Mouse (Mus musculus): ENCODE measurements at regions not wholly inside any gene's neighbourhood (a gene's known extent, or its start where the extent isn't known, plus 50 kb on each side); places are given as distances from the start of the nearest gene placed in this dataset.

DNA sequence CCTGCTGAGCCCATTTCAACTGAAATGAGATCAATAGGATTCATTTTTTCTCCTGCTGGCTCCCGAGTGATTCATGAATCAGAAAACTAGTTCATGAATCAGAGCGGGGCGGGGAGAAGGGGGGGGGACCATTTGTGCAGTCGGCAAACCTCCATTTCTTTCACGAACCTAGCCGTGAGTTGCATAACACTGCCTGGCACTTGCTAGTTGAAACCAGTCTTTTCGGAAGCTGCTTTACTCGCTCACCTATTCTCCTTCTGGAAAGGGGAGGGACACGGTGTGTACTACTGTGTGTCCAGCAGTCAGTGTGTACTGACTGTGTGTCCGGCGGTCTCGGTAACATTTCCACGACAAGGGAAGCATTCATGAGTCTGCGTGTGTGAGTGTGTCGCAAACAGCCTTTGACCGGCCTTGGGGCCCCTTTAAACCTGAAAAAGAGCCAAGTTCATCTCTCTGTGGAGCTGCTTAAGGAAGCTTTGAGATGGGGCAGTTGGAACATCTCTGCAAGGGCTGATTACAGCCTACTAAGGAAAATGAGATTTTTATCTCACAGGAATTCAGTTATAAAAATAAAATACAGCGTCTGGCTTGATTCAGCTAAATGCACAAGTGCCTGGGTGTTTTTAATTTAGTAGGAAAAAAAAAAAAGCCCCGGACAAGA lies 71.9 kb upstream of the Irf2bp2 start:
- Histone ChIP-seq H3K36me3 (replicated peaks in 1 of 2; ENCODE audit: control insufficient read depth in 1 of 2, insufficient read depth in 1 of 2, low read length in 1 of 2) (no peaks in the 10 kb centered on the region), H3K79me2 (replicated peaks; ENCODE audit: control insufficient read depth, extremely low read depth, insufficient read depth, poor library complexity, severe bottlenecking) (no peaks in the 10 kb centered on the region), H3K27me3 (replicated peaks) (no peaks in the 10 kb centered on the region), H3K27ac (ENCODE audit: insufficient read depth, low read depth) (no peak overlapping the region), H3K4me2 (ENCODE audit: insufficient read depth, low read depth, poor library complexity, severe bottlenecking) (no peak overlapping the region), H3K9me3 (replicated peaks; ENCODE audit: low read length) (no peaks in the 10 kb centered on the region), H3K4me1 (ENCODE audit: control insufficient read depth in 1 of 2, insufficient read depth in 2 of 2) (peaks cover 13 to 21% of the 10 kb centered on the region in 2 experiments), H3K4me3 (replicated peaks in 1 of 3; ENCODE audit: low read depth in 2 of 3, low read length in 2 of 3, poor library complexity in 1 of 3) (no peak overlapping the region), H3K9ac (ENCODE audit: insufficient read depth, low read depth) (no peak overlapping the region)
- dilution Hi-C loops (cut with MboI; ENCODE audit: extremely low pct_ligation_motif_present, extremely low pct_unique_long_range_greater_than_20kb, low sequenced_read_pairs): no loop called here
- no peak for TF ChIP-seq MAZ (IDR thresholded peaks at IDR 0.05; ENCODE audit: low read depth, low read length)
- TF ChIP-seq ETS1 (conservative IDR thresholded peaks at IDR 0.05; ENCODE audit: low read depth, low read length): no peak
- no peak for TF ChIP-seq NRF1 (IDR thresholded peaks at IDR 0.05; ENCODE audit: low read depth, low read length)
- TF ChIP-seq BHLHE40 (IDR thresholded peaks at IDR 0.05; ENCODE audit: low read depth, low read length): no peak
- TF ChIP-seq RCOR1 (conservative IDR thresholded peaks at IDR 0.05; ENCODE audit: low read depth, low read length): 0 out of 2 replicates have a peak, but pooled peaks have one; percentile 20
- in situ Hi-C loops (cut with MboI; ENCODE audit: low pct_ligation_motif_present, low pct_unique_long_range_greater_than_20kb, low sequenced_read_pairs): loop anchor here (10.0 kb wide), 1 partner anchor 51 kb away; no protein-coding TSS in a partner anchor
- no peak for DNase-seq (ENCODE audit: extremely low read depth)

DNA sequence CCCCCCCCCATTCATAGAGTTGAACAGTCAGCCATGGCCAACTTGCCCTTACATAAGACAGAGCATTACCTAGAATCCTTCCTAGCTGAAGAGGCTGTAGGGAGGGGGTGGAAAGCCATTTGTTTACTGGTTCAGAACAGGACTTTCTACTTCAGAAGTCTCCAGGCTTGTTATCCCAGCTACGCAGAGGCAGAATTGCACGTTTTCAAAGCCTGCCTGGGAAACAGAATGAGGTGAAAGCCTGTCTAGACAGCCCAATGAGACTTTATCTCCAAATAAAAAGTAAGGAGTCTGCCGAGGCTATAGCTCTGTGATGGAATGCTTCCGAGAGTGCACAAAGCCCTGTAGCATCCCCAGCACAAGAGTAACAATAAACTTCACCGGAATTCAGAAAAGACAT lies 71.1 kb upstream of the Irf2bp2 start:
- no peaks in the 10 kb centered on the region for H3K27me3 ChIP-seq (replicated peaks)
- DNase-seq (ENCODE audit: extremely low read depth): no peak
- no peak overlapping the region for H3K4me2 ChIP-seq (ENCODE audit: insufficient read depth, low read depth, poor library complexity, severe bottlenecking)
- no peak overlapping the region for H3K9ac ChIP-seq (ENCODE audit: insufficient read depth, low read depth)
- no peaks in the 10 kb centered on the region for H3K9me3 ChIP-seq (replicated peaks; ENCODE audit: low read length)
- no peaks in the 10 kb centered on the region for H3K79me2 ChIP-seq (replicated peaks; ENCODE audit: control insufficient read depth, extremely low read depth, insufficient read depth, poor library complexity, severe bottlenecking)
- peaks cover 13 to 21% of the 10 kb centered on the region in 2 experiments for H3K4me1 ChIP-seq (ENCODE audit: control insufficient read depth in 1 of 2, insufficient read depth in 2 of 2)
- H3K36me3 ChIP-seq (replicated peaks in 1 of 2; ENCODE audit: control insufficient read depth in 1 of 2, insufficient read depth in 1 of 2, low read length in 1 of 2): no peaks in the 10 kb centered on the region
- dilution Hi-C loops (cut with MboI; ENCODE audit: extremely low pct_ligation_motif_present, extremely low pct_unique_long_range_greater_than_20kb, low sequenced_read_pairs): no loop called here
- no peak for TF ChIP-seq BHLHE40 (IDR thresholded peaks at IDR 0.05; ENCODE audit: low read depth, low read length)
- TF ChIP-seq E2F4 (IDR thresholded peaks at IDR 0.05; ENCODE audit: insufficient replicate concordance, low read depth, low read length): no peak
- no peak for TF ChIP-seq NRF1 (IDR thresholded peaks at IDR 0.05; ENCODE audit: low read depth, low read length)
- TF ChIP-seq IRF4 (IDR thresholded peaks at IDR 0.05; ENCODE audit: low read depth, low read length): no peak
- TF ChIP-seq KAT2A (IDR thresholded peaks at IDR 0.05; ENCODE audit: insufficient replicate concordance, low read length): no peak
- no peak for TF ChIP-seq CHD2 (IDR thresholded peaks at IDR 0.05; ENCODE audit: low read length)
- TF ChIP-seq JUN (IDR thresholded peaks at IDR 0.05; ENCODE audit: insufficient read depth, low read depth, low read length): no peak
- no peak for TF ChIP-seq USF1 (IDR thresholded peaks at IDR 0.05; ENCODE audit: low read depth, low read length)
- no peak for TF ChIP-seq EP300 (IDR thresholded peaks at IDR 0.05; ENCODE audit: low read length)
- TF ChIP-seq RCOR1 (conservative IDR thresholded peaks at IDR 0.05; ENCODE audit: low read depth, low read length): no peak
- no peak for TF ChIP-seq POLR2AphosphoS2 (IDR thresholded peaks at IDR 0.05; ENCODE audit: low read depth, low read length)
- TF ChIP-seq POLR2A (IDR thresholded peaks at IDR 0.05; ENCODE audit: low read depth, low read length): no peak
- no peak for TF ChIP-seq HCFC1 (IDR thresholded peaks at IDR 0.05; ENCODE audit: low read depth, low read length)
- no peak for TF ChIP-seq MEF2A (IDR thresholded peaks at IDR 0.05; ENCODE audit: borderline replicate concordance, low read depth, low read length)
- no peak for TF ChIP-seq TBP (conservative IDR thresholded peaks at IDR 0.05; ENCODE audit: low read depth, low read length)
- no peak for TF ChIP-seq PAX5 (IDR thresholded peaks at IDR 0.05; ENCODE audit: low read length)
- no peak for TF ChIP-seq GABPA (IDR thresholded peaks at IDR 0.05; ENCODE audit: insufficient replicate concordance, low read depth, low read length)
- TF ChIP-seq CTCF (conservative IDR thresholded peaks at IDR 0.05 in 1 of 2, IDR thresholded peaks at IDR 0.05 in 1 of 2; ENCODE audit: low read depth in 2 of 2, low read length in 2 of 2): no peak
- in situ Hi-C loops (cut with MboI; ENCODE audit: low pct_ligation_motif_present, low pct_unique_long_range_greater_than_20kb, low sequenced_read_pairs): loop anchor here (10.0 kb wide), 1 partner anchor 50 kb away; no protein-coding TSS in a partner anchor
- H3K4me3 ChIP-seq (replicated peaks in 1 of 3; ENCODE audit: low read depth in 2 of 3, low read length in 2 of 3, poor library complexity in 1 of 3): no peak overlapping the region
- H3K27ac ChIP-seq (ENCODE audit: insufficient read depth, low read depth): no peak overlapping the region
